Comparison of ENCODE assay signal across 8 mouse cellular contexts in the genomic region with DNA sequence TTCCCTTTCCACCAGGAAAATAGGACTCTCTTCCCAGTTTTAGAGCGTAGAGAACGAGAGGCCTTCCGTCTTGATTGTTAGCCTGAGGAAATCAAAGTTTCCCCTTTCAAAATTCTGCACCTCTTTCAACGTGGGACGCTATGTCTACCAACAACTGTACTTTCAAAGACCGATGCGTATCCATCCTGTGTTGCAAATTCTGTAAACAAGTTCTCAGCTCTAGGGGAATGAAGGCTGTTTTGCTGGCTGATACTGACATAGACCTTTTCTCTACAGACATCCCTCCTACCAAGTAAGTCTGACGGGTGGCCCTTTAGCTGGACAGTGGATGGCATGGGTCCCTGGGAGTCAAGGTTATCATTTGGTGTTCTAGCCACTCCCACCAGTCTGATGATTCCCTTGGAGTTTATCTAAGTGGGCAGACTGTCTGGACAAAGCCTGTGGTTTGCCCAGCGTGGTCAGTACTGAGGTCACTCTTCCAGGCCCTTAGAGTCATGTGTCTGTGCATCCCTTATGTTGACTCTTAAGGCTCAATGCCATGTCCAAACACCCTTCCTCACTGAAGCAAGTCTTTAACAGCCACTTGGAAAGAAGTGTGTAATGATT. TPM values are rescaled to one million over a fixed set of nuclear protein-coding genes. Genes with fewer than 3 reads are reported as not detected.
A peak's percentile ranks its signal among the peaks of the same experiment; 100 is the strongest.
DNase-seq lines count a peak whose midpoint lies in the region; ATAC-seq and TF ChIP-seq lines count a peak whose summit lies in the region.

No protein-coding gene starts in this region.

- TF ChIP-seq POLR2A in limb, embryonic 14.5 days (IDR thresholded peaks at IDR 0.05; ENCODE audit: borderline replicate concordance, extremely low read depth, insufficient read depth, insufficient read length) = no peak

- no peaks in the 10 kb centered on the region for H3K9me3 ChIP-seq in embryonic facial prominence, embryonic 15.5 days (replicated peaks)
- no peaks in the 10 kb centered on the region for H3K9me3 ChIP-seq in limb, embryonic 14.5 days (ENCODE audit: control insufficient read depth, low read length)

- WGBS in embryonic facial prominence, embryonic 15.5 days = 2% methylated on average over 9 of the region's 9 CpGs
- WGBS in limb, embryonic 14.5 days = 1% methylated on average over 9 of the region's 9 CpGs

- peak overlapping the region; percentile 31; the same call in 1 of the 2 replicates for H3K9ac ChIP-seq in embryonic facial prominence, embryonic 15.5 days
- H3K9ac ChIP-seq in limb, embryonic 14.5 days (ENCODE audit: low read depth, low read length, severe bottlenecking) = peak overlapping the region; percentile 61

- intact Hi-C loops in left cerebral cortex, postnatal 36 days (cut with DNase I) = loop anchor here (5.0 to 10.0 kb wide), 3 partner anchors 96 to 234 kb away; no protein-coding TSS in a partner anchor

- DNase-seq in cerebellum, adult 11-12 months = peak; percentile 41
- no peak for DNase-seq in cerebellum, postnatal 14 days
- peak; percentile 46 for DNase-seq in A20 (ENCODE audit: low read depth, low spot score)
- no peak for DNase-seq in limb, embryonic 14.5 days (ENCODE audit: low spot score)
- peak; percentile 29 for DNase-seq in retina, embryonic 14.5 days (ENCODE audit: low spot score)
- DNase-seq in urinary bladder, postnatal 4 days (ENCODE audit: low spot score in 2 of 2) = no peak
- no peak for DNase-seq in left cerebral cortex, postnatal 36 days (ENCODE audit: low spot score in 2 of 2)

- H3K4me3 ChIP-seq in embryonic facial prominence, embryonic 15.5 days (replicated peaks) = peak overlapping the region; percentile 78
- peak overlapping the region; percentile 72 for H3K4me3 ChIP-seq in limb, embryonic 14.5 days (replicated peaks; ENCODE audit: low read length)

- H3K4me2 ChIP-seq in embryonic facial prominence, embryonic 15.5 days (replicated peaks) = peak overlapping the region; percentile 83
- H3K4me2 ChIP-seq in limb, embryonic 14.5 days (replicated peaks; ENCODE audit: low read depth, low read length, severe bottlenecking) = peak overlapping the region; percentile 97

- no peak for ATAC-seq in embryonic facial prominence, embryonic 15.5 days (ENCODE audit: insufficient number of reproducible peaks, low FRiP score, low TSS enrichment, low read depth)
- ATAC-seq in limb, embryonic 14.5 days (ENCODE audit: low FRiP score, low read depth) = no peak

- H3K4me1 ChIP-seq in embryonic facial prominence, embryonic 15.5 days = peaks cover 27% of the 10 kb centered on the region
- peaks cover 26% of the 10 kb centered on the region for H3K4me1 ChIP-seq in limb, embryonic 14.5 days (ENCODE audit: control insufficient read depth, insufficient read depth, low read length)

- no peaks in the 10 kb centered on the region for H3K27me3 ChIP-seq in embryonic facial prominence, embryonic 15.5 days
- no peaks in the 10 kb centered on the region for H3K27me3 ChIP-seq in limb, embryonic 14.5 days (ENCODE audit: control insufficient read depth, insufficient read depth, low read length)

- H3K27ac ChIP-seq in embryonic facial prominence, embryonic 15.5 days (replicated peaks) = peak overlapping the region; percentile 88
- H3K27ac ChIP-seq in limb, embryonic 14.5 days (replicated peaks; ENCODE audit: low read depth, low read length) = peak overlapping the region; percentile 80; the same call in 1 of the 2 replicates

- no peaks in the 10 kb centered on the region for H3K36me3 ChIP-seq in embryonic facial prominence, embryonic 15.5 days
- H3K36me3 ChIP-seq in limb, embryonic 14.5 days (ENCODE audit: control insufficient read depth, insufficient read depth, low read length) = no peaks in the 10 kb centered on the region

RNA-seq across cellular contexts. Expression of a gene that starts 1.0 kb away (rescaled TPM):
- polyA plus RNA-seq in embryonic facial prominence, embryonic 15.5 days (2015; fragmentation: Nextera tagmentation; extraction: Ambion mirVana) = 2.2 and 2.4 TPM in 2 replicates
- polyA plus RNA-seq in limb, embryonic 14.5 days (2012; rRNA removed) = 1.8 and 2.5 TPM in 2 replicates
- polyA plus RNA-seq in limb, embryonic 14.5 days (2014; fragmentation: Nextera tagmentation; extraction: Ambion mirVana) = 2.1 and 2.3 TPM in 2 replicates
- 1 to 10 TPM; 1.3 to 1.5 TPM for total RNA-seq in left cerebral cortex, postnatal 36 days (2021)

RNA-seq across cellular contexts. Expression of a gene that starts 1.5 kb away (rescaled TPM):
- 17.9 and 18.0 TPM in 2 replicates for polyA plus RNA-seq in embryonic facial prominence, embryonic 15.5 days (2015; fragmentation: Nextera tagmentation; extraction: Ambion mirVana)
- 38.9 and 43.1 TPM in 2 replicates for polyA plus RNA-seq in limb, embryonic 14.5 days (2012; rRNA removed)
- polyA plus RNA-seq in limb, embryonic 14.5 days (2014; fragmentation: Nextera tagmentation; extraction: Ambion mirVana) = 20.5 and 23.6 TPM in 2 replicates
- 10 to 100 TPM; 60.7 to 98.2 TPM for total RNA-seq in left cerebral cortex, postnatal 36 days (2021)

Comparison
In these comparisons a context has a peak if more than half of its experiments do, and no peak if none do; other contexts are left out.
1. DNase-seq: peak in cerebellum, adult 11-12 months (single experiment), A20 (single experiment) and retina, embryonic 14.5 days (single experiment); none in cerebellum, postnatal 14 days (0 of 2), limb, embryonic 14.5 days (single experiment), urinary bladder, postnatal 4 days (0 of 2) and left cerebral cortex, postnatal 36 days (0 of 2).